Mouse (Mus musculus) A20 (cell line): ENCODE measurements around the gene Ly6g5b.
"Not testable (repeated sequence)": the region's sequence is repeated elsewhere in the genome, so short reads cannot be mapped to it uniquely, and the experiment has no call there.

Experiments used
- DNase-seq: peaks from one replicate; pipeline ENCODE4 v3.0.0-alpha.2; 2011; ENCODE audit warnings: low read depth, low spot score

Gene Ly6g5b

DNA sequence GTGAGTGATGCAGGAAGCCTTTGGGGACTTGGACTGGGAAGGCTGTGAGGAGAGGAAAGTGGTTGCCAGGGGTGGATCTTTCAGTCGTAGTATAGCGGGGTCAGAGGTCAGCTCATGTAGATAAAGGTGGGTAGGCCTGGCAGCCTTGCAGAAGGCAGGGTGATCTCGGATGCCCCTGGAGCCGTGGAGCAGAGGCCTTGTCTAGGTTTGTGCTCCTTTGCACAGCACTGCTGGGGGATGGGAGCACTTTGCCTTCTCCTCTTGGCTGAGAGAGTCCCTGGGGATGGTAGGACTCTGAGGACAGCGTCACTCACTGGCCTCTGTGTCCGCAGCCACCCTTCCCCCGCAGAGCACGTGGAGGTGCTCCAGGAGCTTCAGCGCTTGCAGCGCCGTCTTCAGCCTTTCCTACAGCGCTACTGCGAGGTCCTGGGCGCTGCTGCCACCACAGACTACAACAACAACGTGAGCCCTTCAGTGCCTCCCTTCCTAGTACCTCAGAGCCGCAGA, 25.3 kb upstream of the Ly6g5b start:
- no peak for DNase-seq

DNA sequence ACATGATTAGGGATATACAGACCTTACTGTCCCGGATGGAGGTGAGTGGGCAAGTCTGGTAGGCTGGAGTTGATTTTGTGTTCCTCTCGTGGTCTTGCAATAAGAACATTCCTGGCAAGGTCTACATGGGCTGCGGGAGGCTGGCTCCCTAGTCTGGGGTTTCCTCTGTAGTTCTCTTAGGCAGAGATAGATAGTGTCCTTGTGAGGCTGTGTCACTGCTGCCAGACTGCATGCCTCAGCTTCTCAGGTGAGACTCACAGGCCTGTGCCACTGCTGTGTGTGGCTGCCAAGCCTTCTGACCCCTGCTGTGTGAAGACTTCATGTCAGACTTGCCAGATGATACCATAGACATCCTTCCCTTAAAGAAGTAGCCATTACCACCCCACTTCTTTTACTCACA, 24.0 kb upstream of the Ly6g5b start:
- no peak for DNase-seq

DNA sequence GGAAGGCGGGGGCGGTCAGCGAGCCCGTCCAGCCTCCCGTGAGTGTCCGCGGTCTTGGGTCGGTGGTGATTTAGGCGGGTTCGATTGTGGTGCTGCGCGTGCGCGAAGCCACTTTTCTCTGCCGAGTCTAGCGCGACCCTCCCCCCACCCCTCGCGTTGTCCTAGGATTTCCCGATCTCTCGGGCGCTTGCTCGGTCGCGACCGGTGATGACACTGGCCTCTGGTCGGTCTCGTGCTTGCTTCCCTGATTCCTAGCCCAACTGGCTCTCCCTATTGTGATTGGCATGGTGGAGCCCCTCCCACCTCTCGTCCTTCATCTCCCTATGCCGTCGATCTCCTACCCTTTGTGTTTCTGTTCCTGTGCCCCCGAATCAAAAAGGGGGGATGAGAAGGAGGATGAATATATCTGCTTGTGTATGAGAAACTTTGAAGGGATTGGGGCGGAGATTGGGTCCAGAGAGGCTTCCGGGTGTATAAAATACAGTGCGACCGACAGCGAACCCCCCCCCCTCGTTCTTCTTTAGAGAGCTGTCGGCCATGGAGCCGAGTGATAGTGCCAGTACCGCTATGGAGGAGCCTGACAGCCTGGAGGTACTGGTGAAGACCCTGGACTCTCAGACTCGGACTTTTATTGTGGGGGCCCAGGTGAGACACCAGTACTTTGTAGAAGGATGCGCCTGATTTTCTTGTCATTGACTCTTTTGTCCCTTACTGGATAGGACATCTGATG, 20.5 kb upstream of the Ly6g5b start:
- DNase-seq, result no peak

DNA sequence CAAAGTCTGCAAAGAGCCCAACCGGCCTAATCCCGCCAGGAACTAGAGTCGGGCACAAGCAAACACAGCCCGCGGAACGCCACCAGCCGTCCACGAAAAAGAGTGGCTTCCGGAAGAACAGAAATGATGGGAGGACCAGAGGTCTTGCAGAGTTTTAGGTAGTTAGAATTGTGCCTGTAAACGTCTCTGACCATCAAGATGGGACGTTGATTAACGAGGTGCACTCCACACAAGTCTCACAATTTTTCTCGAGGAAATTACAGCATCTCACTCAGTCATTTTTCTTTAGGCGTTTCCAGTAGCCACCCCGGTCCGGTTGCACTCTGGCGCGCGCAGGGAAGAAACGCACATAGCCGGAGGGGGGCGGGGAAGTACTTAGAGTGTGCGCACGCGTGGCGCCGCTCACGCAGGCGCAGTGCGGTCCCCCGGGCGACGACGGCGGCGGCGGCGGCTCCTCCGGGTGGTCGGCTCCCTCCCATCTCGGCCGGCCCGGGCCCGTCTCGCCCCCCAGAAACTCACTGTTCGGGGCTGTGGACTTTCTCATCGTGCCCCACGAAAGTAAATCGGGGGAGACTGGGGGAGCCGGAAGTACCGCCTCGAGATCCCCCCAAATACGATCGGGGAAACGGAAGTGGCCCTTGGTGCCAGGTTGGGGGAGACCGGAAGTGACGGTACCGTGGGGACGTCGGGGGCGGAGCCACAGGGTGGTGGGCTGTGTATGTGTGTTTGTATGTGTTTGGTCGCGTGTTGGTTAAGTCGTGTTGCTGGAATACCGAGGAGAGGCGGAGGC, 19.8 kb upstream of the Ly6g5b start, which contains the start of gene Bag6:
Gene Bag6 (plus strand): TSS at position 378 of the 790 bp plus-strand sequence.
- peak; percentile 98 for DNase-seq

DNA sequence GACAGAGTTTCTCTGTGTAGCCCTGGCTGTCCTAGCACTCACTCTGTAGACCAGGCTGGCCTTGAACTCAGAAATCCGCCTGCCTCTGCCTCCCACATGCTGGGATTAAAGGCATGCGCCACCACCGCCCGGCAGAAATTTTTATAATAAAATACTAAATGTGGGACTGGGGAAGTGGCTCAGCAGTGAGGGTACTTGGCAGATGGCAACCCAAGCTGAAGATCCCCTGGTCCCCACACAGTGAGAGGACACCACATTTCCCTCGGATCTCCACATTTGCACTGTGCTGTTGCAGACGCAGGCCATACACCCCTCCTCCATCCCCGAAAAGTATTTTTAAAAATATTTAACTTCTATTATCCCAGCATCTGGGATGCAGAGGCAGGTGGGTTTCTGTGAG, 18.3 kb upstream of the Ly6g5b start:
- no peak for DNase-seq

DNA sequence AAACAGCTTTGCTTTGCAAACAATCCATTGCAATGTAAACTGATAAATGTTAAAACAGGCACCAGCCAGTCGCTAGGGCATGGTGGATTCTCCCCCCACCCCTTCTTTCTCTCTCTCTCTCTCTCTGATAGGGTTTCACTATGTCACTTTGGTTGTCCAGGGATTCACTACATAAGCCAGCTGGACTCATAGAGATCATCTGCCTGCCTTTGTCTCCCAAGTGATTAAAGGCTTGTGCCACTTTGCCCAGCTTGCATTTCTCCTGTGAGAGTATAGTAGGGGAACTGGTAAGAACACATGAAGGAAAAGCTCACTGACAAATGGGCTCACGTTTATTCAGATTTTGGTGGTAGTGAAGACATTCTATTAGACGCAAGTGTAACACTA, 16.9 kb upstream of the Ly6g5b start:
- no peak for DNase-seq

DNA sequence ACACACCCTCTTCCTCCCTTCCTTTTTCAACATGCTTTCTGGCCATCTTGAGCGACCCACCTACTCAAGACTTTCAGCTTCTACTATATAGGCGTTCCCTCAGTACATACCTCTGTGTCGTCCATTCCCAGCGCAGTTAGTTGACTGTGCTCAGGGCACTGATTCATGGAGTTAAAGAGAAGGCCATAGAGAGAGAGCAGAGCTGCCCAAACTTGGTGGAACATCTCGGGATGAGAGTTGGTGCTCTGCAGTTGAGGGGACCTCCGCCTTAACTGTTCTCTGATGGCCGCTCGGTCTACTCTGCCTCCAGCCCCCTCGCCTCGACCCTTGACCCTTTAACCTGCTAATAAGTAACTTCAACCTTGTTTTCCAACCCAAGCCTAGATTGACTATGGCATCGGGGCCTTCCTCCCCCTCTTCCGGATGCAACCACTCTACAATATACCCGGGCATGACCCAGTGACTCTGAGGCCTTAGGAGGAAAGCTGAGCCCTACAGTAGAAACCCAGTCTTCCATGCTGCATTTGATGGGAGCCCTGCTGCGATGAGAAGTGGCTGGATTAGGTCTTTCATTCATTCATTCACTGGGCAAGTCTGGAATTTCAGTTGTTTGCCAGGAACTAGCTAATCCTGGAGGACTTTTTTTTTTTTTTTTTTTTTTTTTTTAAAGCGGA, 16.4 kb upstream of the Ly6g5b start, which contains the start of gene Apom:
Gene Apom (minus strand): TSS at position 551 of the 674 bp plus-strand sequence.
- DNase-seq, result no peak

DNA sequence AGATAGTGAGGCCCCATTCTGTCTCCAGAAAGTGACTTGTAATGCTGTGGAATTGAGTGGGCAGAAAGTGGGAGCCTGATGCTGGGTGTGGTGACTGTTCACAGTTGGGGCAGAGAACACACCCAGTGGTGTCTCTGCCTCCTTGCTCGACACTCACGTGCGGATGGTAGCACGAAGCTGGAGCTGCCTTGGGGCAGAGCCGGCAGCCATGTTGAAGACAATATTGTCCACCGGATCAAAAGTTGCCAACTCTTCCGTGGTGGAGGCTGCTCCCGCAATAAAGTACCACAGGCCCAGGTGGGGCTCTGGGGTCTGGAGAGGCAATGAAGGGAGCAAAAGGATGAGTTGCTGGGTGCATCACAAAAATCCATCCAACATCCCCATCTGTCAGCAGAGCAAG, 15.8 kb upstream of the Ly6g5b start:
- no peak for DNase-seq

DNA sequence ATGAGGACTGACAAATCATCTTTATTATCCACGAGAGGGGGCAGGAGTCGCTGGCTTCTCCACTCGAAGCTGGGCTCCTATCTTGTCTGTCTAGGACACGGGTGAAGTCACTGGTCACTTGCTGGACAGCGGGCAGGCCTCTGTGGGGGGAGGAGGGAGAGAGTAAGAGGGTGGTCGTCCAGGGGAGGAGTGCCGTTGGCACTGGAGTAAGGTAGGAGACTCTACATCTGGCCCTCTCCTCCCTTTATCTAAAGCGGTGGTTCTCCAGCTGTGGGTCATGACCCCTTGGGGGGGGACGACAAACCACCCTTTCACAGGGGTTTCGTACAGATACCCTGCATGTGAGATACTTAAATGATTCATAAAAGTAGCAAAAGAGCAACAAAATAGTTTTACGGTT, 13.8 kb upstream of the Ly6g5b start:
- no peak for DNase-seq

DNA sequence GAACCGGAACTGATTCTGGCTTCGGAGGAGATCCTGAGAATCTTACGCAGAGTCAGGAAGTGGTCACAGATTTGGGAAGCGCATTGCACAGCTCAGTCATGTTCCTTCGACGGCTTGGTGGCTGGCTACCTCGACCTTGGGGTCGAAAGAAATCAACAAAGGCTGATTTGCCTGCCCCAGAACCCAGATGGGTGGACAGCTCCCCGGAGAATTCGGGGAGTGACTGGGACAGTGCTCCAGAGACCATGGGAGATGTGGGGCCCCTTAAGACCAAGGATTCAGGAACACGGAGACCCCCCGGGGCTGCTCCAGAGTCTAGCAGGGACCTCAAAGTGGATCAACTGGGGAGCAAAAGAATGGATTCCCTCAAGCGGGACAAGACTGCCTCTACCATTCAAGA, 11.8 kb upstream of the Ly6g5b start:
- DNase-seq, result no peak

DNA sequence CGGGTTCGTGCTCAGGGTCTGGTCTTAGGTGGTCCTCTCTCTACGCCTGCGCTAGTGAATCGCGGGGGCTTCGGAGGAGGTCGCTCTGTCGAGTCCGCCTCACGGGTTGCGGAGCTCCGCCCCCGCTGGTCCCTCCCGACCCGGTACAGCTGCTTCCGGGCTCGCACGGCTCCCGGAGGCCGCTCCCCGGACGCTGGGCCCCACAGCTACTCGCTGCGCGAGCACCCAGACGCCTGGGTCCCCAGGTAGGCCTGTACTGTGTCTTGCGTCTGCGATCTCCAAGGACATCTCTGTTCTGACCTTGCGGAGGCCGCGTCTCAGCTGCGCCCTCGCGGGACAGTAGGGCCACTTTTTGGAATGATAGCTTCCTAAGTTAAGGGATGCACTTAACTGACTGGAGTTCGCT, 11.0 kb upstream of the Ly6g5b start, which contains the start of gene D17H6S53E:
Gene D17H6S53E (plus strand): TSS at position 168 of the 406 bp plus-strand sequence.
- DNase-seq, result peak; percentile 87

DNA sequence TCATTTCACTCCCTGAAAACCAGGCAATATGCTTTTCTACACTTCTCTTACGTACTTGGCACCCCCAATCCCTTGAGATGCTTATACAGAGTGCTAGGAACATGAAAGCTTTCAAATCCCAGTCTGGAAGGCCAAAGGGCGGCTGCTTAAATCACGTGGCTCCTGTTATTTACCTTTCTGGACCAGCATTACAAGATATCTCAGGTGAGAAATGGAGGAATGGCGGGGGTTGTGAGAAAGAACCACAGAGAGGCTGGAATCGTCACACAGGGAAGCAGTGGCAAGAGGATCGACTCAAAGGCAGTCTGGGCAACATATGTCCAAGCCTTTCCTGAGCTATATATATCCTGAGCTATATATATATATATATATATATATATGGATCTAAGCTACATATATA, 10.3 kb upstream of the Ly6g5b start:
- DNase-seq, result peak; percentile 27

DNA sequence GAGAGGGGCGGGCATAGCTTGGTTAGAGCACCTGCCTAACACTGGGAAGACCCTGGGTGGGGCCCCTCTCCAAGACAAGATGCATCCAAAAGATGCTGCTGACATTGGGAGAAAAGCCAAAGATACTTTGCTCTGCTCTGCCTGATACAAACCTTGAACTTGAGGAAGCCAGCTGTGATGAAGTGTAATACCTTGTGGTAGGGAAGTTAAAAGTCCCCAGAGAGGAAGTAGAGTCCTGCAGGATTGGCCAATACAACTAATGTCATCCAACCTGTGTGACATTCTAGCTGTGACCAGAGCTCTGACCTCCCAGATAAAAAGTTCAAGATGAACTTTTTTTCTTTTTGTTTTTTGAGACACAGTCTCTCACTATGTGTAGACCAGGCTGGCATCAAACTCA, 9.9 kb upstream of the Ly6g5b start:
- DNase-seq, result peak; percentile 29

DNA sequence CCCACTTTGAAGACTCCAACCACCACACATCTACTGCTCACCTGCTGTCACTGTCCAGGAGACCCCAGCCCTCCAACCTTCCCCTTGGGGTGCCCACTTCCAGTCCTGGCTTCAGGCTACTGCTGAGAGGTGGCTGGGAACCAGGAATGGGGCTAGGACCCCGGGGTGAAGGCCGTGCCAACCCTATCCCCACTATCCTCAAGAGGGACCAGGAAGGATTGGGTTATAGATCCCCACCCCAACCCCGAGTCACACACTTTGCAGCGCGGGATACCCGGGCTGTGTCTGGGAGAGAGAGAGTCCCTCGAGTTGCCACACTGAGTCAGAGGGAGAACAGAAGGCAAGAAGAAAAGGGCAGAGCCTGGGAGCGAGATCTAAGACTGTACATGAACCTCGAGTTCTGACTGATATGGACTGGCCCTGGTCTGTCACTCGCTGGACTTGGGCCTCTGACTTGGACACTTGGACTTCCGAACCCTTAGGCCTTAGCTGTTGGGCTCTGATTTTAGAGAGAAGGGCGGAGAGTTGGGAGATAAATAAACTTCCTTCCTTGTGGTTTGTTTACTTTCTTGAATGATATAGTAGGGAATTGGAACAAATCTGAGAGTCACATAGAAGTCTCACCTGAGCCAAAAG, 9.2 kb upstream of the Ly6g5b start:
- DNase-seq, result not testable (repeated sequence)

DNA sequence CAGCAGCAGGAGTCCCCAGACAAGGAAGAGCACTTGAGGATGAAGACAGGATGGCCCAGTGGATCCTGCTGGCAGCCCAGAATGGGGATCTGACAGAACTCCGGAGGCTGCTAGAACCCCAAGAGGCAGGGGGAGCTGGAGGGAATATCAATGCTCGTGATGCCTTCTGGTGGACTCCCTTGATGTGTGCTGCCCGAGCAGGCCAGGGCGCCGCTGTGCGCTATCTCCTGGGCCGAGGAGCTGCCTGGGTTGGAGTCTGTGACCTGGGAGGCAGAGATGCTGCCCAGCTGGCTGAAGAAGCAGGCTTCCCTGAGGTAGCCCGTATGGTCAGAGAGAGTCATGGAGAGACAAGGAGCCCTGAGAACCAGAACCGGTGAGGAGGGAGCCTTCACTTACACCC, 8.1 kb upstream of the Ly6g5b start:
- not testable (repeated sequence) for DNase-seq

DNA sequence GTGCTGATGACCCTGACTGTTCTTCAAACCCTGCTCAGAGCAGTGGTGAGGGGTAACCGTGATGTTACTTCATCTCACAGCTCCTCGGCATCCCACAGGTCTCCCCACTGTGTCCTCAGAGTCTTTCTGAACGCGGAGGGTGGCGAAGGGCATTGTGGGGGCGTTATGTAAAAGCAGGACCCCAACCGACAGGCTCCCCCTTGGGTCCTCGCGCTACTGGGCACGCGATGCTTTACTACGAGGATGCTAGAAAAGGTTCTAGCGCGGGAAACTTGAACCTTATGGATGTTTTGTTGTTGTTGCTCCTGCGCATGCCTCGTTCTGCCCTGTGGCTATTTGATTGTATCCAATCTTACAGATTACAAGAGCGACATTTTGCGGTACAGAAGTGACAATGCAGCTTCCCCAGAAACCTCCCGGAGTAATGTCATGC, 6.7 kb upstream of the Ly6g5b start, which contains the start of gene Csnk2b:
Gene Csnk2b (minus strand): TSS at position 183 of the 433 bp plus-strand sequence.
- peak; percentile 83 for DNase-seq

DNA sequence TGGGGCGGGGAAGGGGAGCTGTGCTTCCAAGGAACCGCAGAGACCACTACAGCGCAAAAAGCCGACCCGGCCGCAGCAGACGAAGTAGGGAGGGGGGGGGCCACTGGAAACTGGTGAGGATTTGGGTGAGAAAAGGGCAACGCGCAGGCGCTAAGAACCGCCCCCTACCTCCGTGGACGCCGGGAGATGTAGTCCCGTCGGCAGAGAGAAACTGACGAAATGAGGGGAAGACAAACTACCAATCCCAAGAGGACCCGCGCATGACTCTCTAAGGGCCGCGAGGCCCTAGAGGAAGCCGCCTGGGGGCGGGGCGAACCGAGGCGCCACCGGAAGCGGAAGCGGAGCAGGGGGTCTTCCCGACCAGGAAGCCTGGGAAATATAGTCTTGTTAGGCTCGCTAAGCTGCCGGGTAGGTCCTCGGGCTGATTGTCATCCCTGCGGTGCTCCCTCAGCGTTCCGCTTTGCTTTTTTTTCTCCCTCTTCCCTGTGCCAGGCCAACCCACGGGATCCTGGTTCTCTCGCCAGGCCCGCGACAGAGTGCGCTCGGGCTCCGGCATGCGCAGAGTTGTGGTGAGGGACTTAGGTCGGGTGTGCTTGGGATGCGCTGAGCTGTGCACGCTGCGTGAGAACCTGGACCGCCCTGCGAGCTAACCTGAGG, 6.0 kb upstream of the Ly6g5b start, which contains the start of gene Gpank1:
Gene Gpank1 (plus strand): TSS at position 313 of the 657 bp plus-strand sequence.
- DNase-seq, result peak; percentile 99

DNA sequence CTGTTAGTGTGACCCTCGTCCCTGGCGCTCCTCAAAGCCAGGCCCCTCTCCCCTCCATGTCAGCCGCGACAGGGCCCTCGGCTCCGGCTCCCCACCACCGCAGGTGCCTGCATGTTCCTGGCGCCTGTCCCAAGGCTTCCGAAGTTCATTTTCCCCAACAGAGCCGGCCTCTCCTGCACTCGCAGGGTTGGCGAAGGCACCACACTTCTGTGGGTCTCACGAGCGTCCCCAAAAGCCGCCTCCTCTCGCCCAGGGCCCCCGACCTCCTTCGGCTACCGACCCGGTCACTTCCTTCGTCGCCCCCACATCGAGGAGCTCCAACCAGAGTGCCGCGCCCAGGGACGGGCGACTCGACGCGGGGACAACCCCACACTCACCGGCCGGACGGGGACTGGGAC, 5.5 kb upstream of the Ly6g5b start:
- DNase-seq, result no peak

DNA sequence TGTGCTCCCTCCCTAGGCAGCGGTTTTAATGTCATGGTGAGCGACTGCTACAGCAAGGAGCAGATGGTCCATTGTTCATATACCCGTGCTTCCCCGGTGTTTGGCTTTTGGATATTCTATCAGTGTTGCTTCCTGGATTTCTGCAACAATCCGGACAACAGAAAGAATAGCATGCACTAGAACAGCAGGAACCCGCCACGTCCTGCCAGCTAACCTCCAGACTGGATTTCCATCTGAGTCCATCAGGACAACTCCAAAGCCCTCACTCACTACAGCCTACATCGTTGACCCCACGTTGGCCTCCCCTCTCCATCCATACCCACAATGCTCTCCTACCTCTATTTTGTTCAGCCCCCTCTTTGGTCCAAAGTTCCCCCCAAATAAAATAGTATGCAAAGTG, 3.5 kb downstream of the Ly6g5b start:
- DNase-seq, result no peak

DNA sequence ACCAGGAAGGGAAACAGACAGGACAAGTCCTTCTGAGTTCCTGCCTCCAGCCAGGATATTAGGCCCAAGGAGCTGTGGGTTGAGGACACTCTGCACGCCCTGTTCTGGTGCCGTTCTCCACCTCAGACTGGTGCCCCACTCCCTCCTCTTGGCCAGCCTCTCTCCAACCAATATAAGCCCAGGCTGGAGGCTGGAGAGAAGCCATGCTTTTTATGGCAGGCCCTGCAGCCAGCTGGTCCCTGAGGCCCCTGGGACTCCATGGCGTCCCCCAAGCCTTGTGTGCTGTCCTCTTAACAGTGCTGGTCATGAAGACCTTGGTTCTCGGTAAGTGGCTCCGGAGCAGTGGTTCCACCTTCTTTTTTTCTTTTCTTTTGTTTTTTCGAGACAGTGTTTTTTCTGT, 7.1 kb downstream of the Ly6g5b start, which contains the start of gene Ly6g5c:
Gene Ly6g5c (plus strand): TSS at position 183 of the 400 bp plus-strand sequence.
- DNase-seq, result no peak

DNA sequence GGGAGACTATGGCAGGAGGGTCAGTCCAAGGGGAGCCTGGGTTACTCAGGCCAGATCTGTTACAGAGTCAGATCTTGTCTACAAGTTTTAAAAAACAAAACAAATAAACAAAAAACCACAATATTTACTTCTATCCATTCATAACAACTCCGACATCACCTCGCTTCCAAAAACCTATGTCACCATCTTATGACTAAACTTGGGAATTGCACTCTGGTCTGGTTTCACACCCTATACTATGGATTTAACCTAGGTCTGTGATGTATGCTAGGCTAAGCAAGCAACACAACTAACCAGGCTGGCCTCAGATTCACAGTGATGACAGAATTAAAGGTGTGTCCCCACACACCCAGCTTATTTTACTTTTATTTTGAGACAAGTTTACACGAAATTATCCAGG, 8.7 kb downstream of the Ly6g5b start:
- DNase-seq, result no peak
